Mouse (Mus musculus) yolk sac, embryonic 10.5 days (tissue): ENCODE results near the gene Gm42906.

Source experiments
- DNase-seq: peaks from one replicate; pipeline ENCODE4 v3.0.0-alpha.2; 2017; ENCODE audit warnings: low spot score

Gm42906 gene

DNA sequence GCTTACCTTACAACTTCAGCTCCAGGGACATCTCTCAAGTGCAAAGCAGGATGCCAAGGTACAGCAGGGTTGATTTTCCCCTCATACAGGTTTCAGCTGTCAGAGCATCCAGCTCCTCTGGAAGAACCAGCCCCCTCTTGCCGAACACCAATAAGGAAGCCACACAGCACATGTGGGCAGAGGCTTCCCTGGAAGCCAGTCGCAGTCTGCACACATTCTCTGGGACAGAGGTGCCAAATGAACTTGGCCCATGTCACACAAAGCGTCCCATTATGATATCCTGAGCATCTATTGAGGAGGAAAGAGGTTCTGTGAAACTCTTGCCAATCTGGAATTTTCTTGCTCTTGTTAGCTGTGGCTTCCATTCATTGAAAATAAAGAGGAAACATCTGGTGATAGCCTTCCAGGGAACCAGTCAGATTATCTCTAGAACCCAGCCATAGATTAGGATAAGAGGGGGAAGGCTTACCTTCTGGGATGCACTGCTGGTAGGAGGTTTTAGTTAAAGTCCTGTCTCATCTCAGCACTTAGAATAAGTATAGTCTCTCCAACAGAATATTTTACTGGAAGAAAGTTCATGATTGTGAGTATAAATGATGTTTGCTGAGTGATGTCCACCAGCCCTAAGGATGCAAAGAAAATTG lies at the start of gene Gm42906:
Gm42906 (minus strand) TSS at position 51 of the 644 bp plus-strand sequence.
- no peak for DNase-seq

DNA sequence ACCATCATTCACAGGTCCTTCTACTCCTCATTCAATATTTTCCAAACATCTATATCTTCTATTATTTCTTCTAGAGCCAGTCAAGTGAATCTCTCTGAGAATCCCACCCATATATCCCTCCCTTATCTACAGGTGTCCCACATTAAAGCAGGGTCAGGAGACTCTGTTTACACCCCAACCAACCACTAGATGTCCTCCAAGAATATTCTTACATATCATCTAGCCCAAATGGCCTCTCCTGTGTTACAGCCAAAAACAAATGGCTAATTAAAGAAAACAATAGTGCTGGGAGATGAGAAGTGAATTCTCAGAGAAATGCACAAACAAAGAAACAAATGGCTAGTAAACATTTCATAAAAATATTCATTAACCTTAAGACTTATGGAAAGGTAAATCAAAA lies 17.7 kb upstream of the Gm42906 start:
- DNase-seq, result no peak

GRCm38 (mm10) chr5:151435106-151435505 lies 7.1 kb upstream of the Gm42906 start:
- DNase-seq, result no peak

DNA sequence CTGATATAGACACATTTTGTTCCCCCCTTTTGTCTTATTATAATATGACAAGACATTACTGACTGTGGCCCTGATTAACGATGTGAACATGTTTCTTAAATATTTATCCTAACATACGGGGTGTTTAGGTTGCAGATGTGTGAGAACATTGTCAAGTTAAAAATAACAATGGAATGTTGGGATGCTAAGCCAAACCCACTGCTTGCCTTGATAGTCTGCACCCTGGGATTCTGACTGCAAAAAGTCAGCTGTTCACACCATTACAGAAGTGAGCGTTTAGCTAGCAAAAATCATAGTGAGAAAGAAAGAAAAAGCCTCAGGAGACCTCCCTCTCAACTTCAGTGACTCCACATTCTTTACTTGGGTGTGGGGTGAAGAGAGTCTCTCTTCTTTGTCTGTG lies 1.5 kb downstream of the Gm42906 start:
- no peak for DNase-seq

DNA sequence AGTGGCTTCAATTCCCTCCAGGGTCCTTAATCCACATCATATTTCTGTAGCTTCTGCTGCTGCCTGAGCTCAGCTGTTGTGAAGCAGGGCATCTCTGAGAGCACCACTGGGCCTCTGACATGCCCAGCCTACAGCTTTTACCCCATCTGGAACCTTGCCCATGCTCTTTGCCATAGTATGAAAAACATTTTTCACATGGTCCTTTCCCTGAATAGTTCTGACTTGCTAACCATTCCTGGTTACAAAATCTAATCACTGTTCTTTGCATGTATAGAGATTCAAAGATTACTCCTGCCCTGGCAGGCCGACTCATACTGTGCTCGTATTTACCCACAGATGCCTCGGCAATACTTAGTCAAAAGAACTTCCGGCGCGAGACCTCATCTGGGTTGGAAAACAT lies 5.3 kb downstream of the Gm42906 start:
- no peak for DNase-seq

DNA sequence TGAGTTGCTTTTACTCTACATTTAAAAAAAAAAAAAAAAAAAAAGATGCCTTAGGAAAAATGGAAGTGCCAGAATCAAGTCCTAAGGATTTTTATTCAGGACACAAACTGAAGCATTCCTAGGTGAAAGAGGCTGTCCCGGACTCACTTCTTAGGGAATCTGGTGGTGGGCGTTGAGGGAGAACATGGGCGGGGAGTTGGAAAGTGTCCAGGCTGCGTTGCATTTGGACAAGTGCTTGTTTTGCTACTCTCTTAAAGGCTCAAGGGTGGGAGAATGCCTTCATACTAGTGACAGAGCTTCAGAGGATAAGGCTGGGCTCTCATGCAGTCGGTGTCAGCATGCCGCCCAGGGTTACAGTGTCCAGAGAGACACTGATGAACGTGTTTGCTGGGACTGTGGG lies 6.1 kb downstream of the Gm42906 start:
- no peak for DNase-seq

- DNase-seq, result no peak
Observed at GRCm38 (mm10) chr5:151418551-151418950, 9.4 kb downstream of the Gm42906 start.

DNA sequence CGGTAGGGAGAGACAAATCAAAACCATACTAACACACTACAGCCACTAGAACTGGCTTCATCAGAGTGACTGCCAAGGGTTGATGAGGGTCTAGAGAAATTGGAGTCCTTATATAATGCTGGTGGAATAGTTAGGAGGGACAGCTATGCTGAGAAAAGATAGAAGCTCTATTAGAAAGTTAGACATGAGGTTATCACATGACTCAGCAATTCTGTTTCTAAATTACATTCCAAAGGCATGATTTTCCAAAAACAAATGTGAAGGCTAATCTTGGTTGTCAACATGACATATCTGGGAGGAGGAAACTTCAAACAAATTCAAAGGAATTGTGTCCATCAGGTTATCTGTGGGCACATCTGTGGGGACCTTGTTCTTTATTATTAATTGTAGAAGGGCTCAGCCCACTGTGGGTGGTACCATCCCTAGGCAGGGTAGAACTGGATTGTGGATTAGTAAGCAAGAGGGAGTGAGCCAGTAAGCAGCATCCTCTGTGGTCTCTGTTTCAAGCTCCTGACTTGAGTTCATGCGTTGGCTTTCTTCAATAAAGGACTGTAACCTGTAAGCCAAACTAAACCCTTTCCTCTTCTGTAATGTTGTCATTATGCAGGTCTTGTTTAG lies 10.4 kb downstream of the Gm42906 start:
- no peak for DNase-seq

- DNase-seq, result no peak
Observed at GRCm38 (mm10) chr5:151416988-151417387, 11.0 kb downstream of the Gm42906 start.

DNA sequence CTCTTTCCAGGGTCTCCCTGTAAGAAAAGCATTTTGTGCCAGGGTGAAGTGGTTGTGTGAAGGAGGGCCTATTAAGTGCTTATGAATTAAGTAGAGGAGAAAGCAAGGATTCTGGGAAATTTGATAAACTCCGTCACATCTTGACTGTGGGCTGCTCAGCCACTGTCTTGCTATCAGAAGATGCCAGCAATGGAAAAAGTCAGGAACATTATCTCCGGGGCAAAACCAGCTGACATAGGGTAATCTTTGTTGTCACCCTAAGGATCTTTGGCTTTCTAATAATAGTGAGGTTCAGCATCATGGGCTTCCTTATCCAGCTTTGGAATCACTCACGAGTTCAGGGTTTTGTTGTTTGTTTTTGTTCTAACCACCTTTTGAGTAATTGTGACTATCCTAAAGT lies 14.3 kb downstream of the Gm42906 start:
- DNase-seq, result no peak

DNA sequence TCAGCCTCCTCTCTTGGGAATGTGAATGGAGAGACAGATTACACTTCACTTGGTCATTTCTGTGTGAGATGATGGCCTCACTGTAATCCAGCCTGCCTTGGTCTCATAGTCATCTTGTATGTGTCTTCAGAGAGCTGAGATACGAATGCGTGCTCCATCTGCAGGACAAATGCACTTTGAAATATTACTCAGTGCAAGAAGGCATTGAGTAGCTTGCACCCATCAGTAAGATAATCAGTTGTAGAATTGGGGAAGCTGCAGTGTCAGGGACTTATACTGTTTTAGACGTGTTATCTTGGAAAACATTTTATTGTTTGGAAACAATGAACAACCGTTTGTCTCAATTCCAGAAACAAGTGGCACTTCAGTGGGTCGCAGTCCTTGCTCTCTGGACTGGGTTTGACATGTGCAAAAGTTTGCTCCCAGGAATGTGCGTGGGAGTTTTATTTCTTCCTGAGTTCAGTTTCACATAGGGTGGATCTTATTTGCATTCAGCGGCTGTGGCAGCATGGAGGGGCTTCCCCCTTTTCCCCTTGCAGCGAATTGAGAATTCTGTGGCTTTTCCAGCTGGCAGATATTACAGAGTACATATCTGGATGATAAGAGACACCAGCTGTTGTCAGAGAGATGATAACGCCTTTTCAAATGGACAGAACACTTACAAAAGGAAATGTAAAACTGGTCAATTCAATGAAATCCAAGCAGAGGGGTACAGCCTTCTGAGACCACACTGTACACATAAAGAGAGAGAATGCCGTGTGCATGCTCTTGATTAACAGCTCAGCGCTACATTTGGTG lies 15.1 kb downstream of the Gm42906 start:
- no peak for DNase-seq

DNA sequence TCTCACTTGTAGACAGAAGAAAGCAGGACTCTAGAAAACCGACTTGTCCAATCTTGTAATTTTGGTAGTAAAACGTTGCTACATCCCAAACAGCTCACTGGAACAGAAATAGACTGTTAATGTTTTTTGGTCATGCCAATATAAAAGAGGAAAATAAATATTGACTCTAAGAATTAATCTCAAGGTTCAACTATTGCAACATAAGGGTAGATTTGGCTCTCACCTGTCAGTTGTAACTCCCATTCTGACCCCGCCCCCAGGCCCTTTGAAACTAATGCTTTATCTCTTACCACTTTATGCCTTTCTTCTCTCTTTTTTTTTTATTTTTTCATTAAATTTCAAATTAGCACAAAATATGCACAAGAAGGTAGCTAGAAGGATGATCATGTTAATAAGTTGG lies 18.0 kb downstream of the Gm42906 start:
- DNase-seq, result no peak

DNA sequence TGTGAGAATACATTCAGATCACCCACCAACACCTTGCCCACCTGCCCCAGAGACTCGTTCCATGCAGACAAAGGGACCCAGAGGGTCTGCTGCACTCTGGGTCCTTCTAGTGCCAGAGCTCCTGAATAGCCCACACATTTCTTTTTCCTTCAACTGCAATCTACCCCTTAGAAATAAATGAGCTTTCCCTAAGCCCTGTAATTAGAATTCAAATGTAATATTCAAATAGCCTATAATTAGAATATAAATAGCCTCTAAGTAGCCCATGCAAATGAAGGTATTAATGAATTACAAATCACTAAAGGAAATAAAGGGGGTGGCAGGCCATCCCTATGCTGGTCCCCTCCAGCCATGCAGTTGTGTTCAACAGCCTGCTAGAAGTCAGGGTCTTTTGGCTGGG lies 18.7 kb downstream of the Gm42906 start:
- DNase-seq, result no peak

GRCm38 (mm10) chr5:151408124-151408900 lies 19.7 kb downstream of the Gm42906 start:
- no peak for DNase-seq

- DNase-seq, result no peak
Observed at GRCm38 (mm10) chr5:151407493-151407892, 20.5 kb downstream of the Gm42906 start.

- no peak for DNase-seq
Observed at GRCm38 (mm10) chr5:151406276-151406675, 21.7 kb downstream of the Gm42906 start.

GRCm38 (mm10) chr5:151405314-151405903 lies 22.6 kb downstream of the Gm42906 start:
- no peak for DNase-seq

DNA sequence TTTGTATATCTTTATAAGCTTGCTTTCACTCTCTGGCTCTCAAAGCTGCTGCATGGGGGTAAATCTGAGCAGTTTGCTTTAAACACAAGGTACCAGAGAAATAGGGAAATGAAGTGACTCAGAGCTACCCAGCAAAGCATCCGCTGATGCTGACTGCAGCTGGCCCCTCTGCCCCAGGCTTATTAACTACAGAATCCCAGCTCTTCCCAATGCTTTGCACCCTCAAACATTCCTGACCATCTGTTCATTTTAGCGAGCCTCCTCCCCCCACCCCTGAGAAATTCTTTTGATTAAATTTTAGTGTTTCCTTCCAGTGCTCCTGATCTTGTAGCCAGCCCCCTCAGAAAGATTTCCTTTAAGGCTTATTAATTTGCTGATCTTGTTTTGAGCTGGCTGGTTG lies 24.4 kb downstream of the Gm42906 start:
- DNase-seq, result no peak

DNA sequence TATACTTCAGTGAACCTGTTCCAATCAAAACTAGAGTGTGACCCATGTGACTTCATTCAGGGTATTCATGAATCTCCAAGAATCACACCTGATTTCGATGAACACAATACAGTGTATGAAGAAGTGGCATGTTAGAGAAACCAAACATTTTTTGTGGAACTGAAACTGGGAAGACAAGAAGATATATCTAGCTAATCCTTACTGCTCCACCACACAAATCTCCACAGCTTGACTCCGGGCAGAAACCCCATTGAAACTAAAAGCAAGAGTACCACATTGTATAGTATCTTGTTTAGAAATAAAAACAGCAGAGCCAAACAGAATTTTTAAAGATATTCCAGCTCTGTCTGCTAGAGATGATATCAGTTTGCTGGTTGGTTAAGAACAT lies 27.4 kb downstream of the Gm42906 start:
- DNase-seq, result no peak

DNA sequence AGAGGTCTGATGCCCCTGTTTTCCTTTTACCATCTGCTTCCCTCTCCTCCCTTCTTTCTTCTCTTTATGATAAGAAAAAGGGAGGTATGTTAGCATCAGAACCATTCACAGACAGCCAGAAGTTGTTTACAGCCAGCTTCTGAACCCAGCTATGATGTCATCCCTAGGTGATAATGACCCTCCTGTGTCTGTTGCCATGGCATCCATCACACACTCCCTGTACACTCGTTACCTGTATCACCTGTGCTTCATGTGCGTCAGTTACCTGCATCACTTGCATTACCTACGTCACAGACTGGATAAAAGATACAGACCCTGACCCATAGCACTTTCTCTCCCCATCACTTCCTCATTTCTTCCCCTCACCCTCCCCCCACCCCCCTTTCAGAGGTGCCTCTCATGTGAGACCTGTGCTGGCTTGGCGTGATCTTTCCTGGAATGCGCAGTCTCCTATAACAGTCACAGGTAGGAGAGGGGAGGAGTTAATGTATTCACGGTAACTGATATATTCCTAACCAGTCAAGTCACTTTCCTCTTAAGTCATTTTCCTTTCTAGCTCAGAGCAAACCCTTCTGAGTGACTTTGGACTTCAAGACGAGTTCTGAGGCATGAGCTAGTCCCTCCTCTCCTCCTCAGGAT lies 27.9 kb downstream of the Gm42906 start:
- DNase-seq, result no peak

DNA sequence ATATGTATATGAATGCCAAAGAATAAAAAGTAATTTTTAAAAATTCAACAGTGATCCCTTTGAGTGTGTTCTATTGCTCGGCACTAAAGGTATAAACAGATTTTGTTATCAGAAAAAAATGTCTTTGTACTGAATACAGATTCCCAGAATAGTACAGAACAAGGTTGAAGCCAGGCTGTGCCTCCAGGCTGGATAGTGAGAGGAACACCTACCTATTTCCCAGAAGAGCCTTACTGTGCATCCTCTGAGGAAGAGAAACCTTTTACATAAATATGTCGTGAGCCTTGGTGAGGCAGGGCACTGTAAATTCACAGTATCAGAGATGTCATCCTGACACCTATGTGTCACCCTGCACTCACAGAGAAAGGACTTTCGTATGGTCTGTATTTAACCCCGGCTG lies 31.8 kb downstream of the Gm42906 start:
- DNase-seq, result no peak

DNA sequence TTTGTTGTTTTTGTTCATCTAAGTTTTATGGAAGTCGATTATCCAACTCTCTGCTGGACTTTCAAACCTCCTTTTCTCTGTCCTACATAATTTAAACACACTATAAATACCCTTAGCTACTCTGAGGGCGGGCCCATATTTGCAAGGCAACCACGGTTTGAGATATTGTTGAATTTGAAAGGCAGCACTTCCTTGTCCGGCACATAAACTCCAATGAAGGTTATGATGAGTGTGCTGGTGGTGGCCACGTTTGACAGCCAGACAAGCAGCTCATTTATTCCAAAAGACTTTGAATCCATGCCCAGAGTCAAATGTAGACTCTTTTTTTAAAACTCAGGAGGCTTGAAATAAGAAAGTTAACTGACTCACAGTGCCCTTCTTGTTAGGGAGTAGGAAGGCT lies 33.3 kb downstream of the Gm42906 start:
- DNase-seq, result no peak
